Mouse (Mus musculus) left cerebral cortex, postnatal 36 days (tissue): Measurements from ENCODE around the gene Zfp617. TPM values are rescaled to one million over a fixed set of nuclear protein-coding genes. Genes with fewer than 3 reads are reported as not detected.
"Not testable (repeated sequence)": the region's sequence is repeated elsewhere in the genome, so short reads cannot be mapped to it uniquely, and the experiment has no call there.

Experiments
- DNase-seq, 2 experiments: peaks; one replicate each; pipeline ENCODE4 v3.0.0; 2021 to 2022; ENCODE audit warnings: low spot score in 2 of 2, mixed read lengths in 1 of 2
- intact Hi-C: fragments of 180-260 bp; cut with DNase I; formaldehyde crosslinking; loops from one replicate; pipeline ENCODE4 v1.15.1; 2025
- total RNA-seq, 2 experiments: library from RNA; stranded (reverse); gene quantifications; 2 replicates each; pipeline ENCODE4 v1.2.3; 2021

Gene Zfp617
- total RNA-seq, 2 experiments from 2014 or later = 27.5 to 29.3 TPM

DNA sequence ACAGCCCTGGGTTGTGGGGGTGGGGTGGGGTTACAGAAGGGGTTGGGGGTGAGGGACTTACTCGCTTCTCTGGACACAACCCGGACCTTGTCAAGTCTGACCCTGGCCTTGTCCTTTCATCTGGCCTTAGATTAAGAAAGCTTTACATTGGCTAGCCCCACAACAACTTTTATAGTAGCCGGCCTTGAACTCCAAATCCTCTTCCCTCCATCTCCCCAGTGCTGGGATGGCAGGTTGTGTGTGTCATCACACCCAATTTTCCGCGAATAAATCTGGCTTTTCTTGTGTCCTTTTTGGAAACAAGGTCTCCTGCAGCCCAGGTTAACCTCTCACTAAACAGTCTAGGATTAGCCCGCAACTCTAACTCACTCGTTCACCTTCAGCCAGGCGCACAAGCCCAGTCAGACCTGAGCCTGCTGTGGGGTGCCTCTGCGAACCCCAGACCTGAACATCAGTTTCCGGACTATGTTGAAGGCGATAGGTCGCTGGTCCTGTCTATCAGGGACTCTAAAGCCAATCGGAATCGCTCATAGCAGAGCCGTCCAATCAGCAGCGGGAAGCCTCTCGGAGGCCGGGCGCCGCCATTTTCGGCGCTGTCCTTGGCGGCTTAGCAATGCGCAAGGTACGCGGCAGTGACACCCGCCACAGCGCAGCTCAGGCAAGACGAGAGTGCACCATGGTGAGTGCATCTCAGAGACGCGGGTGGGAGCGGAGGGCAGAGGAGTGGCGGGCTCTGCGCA is 42.2 kb downstream of the Zfp617 start, which contains the start of gene Zfp961:
Gene Zfp961 (plus strand): TSS at position 557 of the 740 bp plus-strand sequence.
- DNase-seq = peak; percentile 97 to 99
- intact Hi-C loops = no loop called here

DNA sequence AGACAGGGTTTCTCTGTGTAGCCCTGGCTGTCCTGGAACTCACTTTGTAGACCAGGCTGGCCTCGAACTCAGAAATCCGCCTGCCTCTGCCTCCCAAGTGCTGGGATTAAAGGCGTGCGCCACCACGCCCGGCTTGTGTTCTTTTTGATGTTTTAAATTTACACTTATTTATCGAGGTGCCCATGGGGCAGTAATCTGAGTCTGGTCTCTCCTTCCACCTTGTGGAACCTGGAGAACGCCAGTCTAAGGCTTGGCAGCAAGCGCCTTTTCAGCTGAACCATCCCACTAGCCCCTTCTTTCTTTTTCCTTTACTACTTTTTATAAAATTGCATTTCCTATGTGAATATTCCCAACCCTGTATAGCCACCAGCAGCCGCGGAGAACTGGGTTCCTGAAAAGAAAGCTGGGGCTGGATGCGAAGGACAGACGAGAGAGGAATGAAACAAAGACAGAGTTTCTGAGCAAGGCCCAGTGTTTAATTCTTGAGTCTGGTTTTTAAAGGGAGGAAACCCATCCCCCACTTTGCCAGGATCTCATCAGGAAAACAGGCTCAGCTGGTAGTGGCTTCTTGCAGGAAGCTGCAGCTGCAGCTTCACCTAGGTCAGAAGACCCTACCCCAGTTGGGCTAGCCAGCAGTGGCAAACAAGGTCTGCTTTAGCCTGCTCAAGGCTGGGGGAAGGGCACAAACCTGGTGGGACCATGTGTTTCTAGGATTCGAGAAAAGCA is 43.2 kb downstream of the Zfp617 start:
- intact Hi-C loops = no loop called here
- DNase-seq = peak; percentile 4 to 8

DNA sequence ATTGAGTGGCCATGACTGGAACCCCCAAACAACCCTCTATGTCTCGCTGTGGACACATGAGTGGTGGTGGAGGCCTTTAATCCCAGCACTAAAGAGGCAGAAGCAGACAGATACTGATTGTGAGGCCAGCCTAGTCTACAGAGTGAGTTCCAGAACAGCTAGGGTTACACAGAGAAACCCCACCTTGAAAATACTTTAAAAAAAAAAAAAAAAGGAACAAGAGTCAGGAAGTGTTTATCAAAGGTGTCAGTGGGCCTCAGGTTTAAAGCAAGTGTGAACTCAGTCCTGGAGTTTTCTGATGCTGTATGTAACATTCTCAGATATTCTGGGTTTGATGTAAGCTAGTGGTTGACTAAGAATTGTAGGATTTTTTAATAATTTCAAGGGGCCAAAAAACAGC is 44.1 kb downstream of the Zfp617 start:
- intact Hi-C loops = no loop called here

DNA sequence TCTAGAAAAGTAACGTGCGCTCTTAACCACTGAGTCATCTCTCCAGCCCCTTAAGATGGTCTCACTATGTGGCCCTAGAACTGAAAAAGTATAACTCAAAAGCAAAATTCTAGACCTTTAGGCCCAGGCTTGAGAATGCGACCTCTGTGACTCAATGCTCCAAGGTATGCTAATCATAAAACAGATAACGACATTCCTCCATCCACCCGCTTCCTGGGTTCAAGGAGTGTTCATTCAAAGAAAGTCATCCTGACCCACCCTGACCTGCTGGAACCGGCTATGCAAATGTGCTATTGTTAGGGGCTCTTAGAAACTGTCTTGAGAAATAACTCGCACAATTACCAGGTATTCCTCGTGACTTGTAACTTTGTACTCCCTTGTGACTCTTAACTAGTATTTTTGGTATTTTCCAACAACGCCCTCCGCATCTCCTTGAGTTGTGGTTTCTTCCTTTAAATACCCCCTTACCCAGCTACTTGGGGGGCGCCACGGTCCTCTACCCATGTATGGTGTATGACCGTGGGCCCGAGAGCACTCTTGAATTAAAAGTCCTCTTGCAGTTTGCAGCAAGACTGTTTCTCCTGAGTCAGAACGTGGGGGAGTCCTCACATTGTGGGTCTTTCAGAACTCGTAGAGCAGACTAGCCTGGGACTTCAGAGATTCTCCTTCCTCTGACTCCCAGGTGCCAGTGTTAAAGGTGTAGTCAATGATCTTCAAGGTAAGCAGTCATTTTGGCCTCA is 44.7 kb downstream of the Zfp617 start:
- intact Hi-C loops, DNase-seq: not testable (repeated sequence)

More for the DNA sequence above, 44.1 kb downstream of the Zfp617 start:
- DNase-seq = no peak

DNA sequence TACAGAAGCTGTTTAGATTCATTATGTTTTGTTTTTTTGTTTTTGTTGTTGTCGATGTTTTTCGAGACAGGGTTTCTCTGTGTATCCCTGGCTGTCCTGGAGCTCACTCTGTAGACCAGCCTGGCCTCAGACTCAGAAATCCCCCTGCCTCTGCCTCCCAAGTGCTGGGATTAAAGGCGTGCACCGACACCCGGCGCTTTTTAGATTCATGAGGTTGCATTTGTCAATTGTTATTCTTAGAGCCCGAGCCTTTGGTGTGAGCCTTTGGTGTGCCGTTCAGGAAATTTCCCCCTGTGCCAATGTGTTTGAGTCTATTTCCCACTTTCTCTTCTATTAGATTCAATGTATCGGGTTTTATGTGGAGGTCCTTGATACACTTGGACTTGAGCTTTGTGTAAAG is 46.2 kb downstream of the Zfp617 start:
- intact Hi-C loops = no loop called here
- DNase-seq = no peak

DNA sequence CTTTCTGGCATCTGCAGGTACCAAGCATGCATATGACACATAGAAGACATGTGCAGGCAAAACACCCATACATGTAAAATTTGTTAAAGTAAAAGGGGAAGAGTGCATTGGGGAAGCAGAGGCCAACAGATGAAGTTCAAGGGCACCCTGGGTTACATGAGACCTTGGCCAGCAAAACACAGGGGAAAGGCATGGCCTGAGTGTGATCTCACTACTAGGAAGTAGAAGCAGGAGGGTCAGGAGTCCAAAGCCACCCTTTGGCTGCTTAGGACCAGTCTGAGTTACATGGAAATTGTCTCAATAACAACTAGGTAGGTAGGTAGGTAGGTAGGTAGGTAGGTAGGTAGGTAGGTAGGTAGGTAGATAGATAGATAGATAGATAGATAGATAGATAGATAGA is 52.0 kb downstream of the Zfp617 start:
- intact Hi-C loops = no loop called here
- DNase-seq = no peak

- no peak for DNase-seq
- intact Hi-C loops = no loop called here
Observed at GRCm38 (mm10) chr8:71961796-71962195, 53.4 kb downstream of the Zfp617 start.

- DNase-seq = no peak
- intact Hi-C loops = no loop called here
Observed at GRCm38 (mm10) chr8:71964051-71964450, 55.6 kb downstream of the Zfp617 start.

DNA sequence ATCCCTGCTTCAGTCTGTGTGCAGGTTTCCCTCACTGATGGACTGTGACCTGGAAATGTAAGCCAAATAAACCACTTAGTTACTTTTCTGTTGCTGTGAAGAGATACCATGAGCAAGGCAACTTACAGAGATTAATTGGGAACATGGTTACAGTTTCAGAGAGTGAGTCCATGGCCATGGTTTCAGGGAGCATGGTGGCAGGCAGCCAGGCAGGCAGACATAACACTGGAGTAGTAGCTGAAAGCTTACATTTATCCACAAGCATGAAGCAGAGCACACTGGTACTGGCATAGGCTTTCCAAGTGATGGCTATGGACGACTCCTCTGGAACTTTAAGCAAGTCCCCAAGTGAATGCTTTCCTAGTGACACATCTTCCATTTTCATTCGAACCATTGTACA is 56.7 kb downstream of the Zfp617 start:
- intact Hi-C loops = no loop called here

DNA sequence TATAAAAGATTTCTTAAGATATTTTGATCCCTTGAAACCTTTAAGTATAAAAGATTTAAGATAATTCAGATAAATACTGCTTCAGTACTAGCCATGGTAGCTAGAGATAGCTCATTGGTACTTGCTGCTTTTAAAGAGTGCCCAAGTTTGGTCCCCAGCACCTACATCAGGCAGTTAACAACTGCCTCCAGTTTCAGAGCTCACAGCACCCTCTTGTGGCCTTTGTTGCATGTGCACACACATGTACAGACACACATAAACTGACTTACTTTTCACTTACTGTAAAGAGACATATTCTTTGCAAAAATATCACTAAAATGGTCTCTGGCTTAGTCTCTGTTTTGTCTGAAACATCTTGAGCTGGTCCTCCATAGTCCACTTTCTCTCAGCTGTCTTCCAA is 58.0 kb downstream of the Zfp617 start:
- intact Hi-C loops = no loop called here
- no peak for DNase-seq

More for the DNA sequence above, 56.7 kb downstream of the Zfp617 start:
- no peak for DNase-seq

DNA sequence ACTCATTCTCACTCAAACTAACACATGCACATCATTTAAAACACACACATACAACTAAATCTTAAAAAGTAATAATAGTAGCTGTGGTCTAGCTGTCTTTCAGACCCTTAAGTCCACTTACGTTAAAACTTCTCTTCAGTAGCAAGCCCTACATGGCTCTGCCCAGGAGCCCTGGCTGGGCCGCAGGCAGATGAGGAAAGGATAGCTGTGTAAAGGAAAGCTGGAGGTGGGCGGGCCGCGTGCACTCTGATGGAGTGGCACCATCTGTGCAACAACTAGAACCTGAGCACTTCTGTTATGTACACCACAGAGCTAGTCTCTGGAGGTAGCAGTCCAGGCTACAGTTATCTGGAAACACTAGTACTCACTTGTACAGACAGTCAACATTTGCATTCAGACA is 58.8 kb downstream of the Zfp617 start:
- no peak for DNase-seq
- intact Hi-C loops = no loop called here

GRCm38 (mm10) chr8:71968100-71968499 is 59.7 kb downstream of the Zfp617 start:
- DNase-seq = no peak
- intact Hi-C loops = no loop called here

GRCm38 (mm10) chr8:71968636-71969035 is 60.2 kb downstream of the Zfp617 start:
- intact Hi-C loops = no loop called here
- no peak for DNase-seq

- intact Hi-C loops = no loop called here
- DNase-seq = no peak
Observed at GRCm38 (mm10) chr8:71971945-71972344, 63.5 kb downstream of the Zfp617 start.

DNA sequence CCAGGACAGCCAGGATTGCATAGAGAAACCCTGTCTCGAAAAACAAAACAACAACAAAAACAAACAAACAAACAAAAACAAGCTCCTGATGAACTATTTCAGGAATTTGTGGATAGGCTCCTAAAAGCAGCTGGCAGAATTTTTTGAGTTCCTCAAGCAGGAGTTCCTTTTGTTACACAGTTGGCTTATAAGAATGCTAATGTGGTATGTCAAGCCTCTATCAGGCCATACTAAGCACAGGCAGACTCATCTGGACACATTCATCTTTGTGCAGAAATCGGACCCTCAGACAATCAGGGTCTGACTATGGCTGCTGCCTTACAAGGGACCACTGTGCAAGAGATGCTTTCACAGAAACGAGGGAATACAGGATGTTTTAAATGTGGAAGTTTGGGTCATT is 65.8 kb downstream of the Zfp617 start:
- intact Hi-C loops = no loop called here
- no peak for DNase-seq

DNA sequence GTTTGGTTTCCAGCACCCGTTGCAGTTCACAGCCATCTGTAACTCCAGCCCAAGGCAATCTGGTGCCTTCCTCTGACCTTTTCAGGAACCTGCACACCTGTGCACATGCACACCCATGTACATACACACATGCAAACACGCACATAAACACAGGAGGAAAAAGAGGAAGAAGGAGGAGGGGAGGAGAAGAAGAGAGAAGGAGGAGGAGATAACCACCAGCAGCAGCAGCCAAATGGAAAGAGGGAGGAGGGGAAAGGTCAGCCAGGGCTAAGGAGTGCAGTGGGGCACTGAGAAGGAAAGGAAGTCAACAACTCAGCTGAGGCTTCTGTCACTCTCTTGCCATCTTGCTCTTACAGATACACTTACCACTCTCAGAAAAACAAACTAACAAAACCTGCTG is 72.6 kb downstream of the Zfp617 start:
- no peak for DNase-seq
- intact Hi-C loops = no loop called here

- intact Hi-C loops = no loop called here
- DNase-seq = no peak
Observed at GRCm38 (mm10) chr8:71981456-71981855, 73.0 kb downstream of the Zfp617 start.
